Mouse (Mus musculus): ENCODE measurements around the gene Yju2. TPM values are rescaled to one million over a fixed set of nuclear protein-coding genes. Genes with fewer than 3 reads are reported as not detected.

The Yju2 gene
- total RNA-seq, 2 experiments from 2014 or later: 8.3 to 10.2 TPM

DNA sequence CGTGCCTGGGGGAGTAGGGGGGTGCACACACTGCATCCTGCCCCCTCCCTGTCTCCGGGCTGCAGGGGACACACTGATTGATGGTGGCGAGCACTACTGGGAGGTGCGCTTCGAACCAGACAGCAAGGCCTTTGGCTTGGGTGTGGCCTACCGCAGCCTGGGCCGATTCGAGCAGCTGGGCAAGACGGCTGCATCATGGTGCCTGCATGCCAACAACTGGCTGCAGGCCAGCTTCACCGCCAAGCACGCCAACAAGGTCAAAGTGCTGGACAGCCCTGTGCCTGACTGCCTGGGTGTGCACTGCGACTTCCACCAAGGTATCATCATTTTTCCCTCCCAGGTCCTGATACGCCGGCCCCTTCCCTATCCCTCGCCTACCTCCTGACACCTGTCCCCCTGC is 37.1 kb downstream of the Yju2 start:
- intact Hi-C loops (cut with DNase I): no loop called here
- no peak overlapping the region for H3K27ac ChIP-seq
- no peak for TF ChIP-seq CTCF (IDR thresholded peaks at IDR 0.05)
- no peak overlapping the region for H3K4me3 ChIP-seq
- peak; percentile 71 for DNase-seq

DNA sequence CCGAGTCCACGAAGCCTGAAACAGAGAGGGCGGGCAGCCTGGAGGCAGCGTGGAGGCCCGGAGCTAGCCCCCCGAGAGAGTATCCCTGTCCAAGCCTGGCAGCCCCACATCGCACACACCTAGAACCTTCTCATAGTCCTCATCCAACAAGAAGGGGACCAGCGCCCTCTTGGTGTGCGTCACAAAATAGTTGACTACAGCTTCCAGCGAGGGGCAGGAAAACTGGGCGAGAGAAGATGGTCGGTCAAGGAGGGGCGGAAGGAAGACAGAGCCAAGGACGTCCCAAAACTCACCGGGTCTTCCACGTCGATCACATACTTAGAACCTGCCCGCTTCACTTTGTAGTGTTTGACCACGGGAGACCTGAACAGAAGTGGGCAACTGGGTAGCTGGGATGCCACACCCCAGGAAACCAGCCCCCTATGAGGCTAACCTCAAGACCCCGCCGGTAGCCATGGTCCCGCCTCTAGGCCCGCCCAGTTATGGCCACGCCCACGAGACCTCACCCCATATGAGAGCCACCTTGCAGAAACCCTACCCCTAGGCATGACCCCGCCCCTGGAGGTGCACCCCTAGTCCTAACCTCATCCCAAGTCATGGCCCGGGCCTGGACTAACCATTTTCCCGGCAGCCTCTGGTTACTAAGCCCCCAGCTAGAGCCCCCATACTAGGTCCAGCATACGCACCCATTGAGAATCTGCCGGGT is 41.0 kb downstream of the Yju2 start:
- intact Hi-C loops (cut with DNase I): no loop called here
- peak; percentile 22 for DNase-seq
- no peak for TF ChIP-seq CTCF (IDR thresholded peaks at IDR 0.05)
- Histone ChIP-seq H3K27ac (no peak overlapping the region), H3K4me3 (no peak overlapping the region)

DNA sequence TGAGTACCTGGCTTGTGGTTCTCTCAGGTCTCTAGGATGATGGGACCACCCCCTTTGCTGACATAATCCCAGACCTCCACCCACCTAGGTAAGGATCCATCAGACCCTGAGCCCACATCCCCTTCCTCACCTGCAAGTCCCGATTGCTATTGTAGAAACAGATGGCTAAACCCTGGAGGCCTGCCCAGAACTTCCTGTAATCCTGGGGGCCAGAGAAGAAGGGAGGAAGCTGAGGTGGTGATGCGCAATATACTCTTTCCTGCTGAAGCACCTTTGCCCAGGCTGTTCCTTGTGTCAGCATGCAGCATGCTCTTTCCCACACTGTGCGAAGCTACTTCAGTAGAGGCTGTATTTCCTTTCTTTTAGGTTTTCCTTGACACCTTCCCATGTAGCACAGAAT is 44.1 kb downstream of the Yju2 start:
- no peak overlapping the region for H3K27ac ChIP-seq
- no peak for TF ChIP-seq CTCF (IDR thresholded peaks at IDR 0.05)
- intact Hi-C loops (cut with DNase I): no loop called here
- H3K4me3 ChIP-seq: no peak overlapping the region
- no peak for DNase-seq

DNA sequence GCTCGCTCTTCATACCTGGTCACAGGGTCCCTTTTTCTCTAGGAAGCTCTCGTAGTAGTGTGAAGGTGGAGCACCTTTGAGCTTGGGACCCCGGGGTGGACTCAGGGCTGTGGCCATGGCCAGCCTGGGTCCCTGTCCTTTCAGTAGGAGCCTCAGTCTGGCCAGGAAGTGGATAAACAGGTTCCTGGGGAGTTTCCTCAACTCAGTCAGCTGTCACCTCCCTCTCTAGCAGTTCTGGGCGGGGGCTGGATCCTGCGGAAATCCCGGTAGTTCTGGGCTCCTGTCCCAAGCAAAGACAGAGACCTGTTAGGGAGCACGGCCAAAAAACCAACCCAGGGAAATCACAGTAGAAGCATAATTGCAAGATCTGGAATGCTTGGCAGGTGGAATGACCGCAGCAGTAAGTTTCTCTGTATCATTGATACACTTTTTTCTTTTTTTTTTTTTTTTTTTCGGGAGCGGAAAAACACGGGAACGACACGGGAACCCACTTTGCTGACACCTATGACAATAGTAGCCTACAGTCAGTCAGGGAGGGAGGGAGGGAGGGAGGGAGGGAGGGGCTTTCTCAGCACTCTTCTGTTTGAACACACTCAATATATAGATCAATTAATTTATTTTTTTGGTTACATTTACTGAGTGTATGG is 46.6 kb downstream of the Yju2 start, which contains the start of the genes Stap2 and Mpnd:
Gene Stap2 (minus strand): TSS at position 170 of the 647 bp plus-strand sequence.
Gene Mpnd (plus strand): TSS at position 297 of the 647 bp plus-strand sequence.
- no peak for TF ChIP-seq CTCF (IDR thresholded peaks at IDR 0.05)
- peak within 1 kb of the TSS; percentile 91 for H3K27ac ChIP-seq
- peak within 1 kb of the TSS; percentile 68 for H3K4me3 ChIP-seq
- peak; percentile 31 for DNase-seq
- intact Hi-C loops (cut with DNase I): no loop called here

DNA sequence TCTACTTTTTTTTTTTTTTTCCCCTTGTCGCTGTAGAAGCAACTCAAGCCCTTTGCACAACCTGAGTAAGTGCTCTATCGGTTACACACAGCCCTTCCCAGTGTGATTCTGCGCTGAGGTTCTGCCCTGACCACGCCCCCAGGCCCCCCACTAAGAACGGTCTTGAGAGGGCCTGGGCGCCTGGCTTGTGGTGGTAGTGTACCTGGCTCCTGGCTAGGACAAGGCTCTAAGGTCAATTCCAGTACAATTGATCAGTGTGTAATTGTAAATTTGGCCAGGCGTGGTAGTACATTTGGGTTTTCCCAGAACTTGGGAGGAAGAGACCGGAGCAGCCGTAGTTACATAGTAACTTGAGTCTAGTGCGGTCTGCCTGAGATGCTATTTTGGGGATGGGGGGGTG is 48.1 kb downstream of the Yju2 start:
- DNase-seq: peak; percentile 30
- H3K27ac ChIP-seq: peak overlapping the region; percentile 91
- peak overlapping the region; percentile 30 for H3K4me3 ChIP-seq
- TF ChIP-seq CTCF (IDR thresholded peaks at IDR 0.05): no peak
- intact Hi-C loops (cut with DNase I): no loop called here

DNA sequence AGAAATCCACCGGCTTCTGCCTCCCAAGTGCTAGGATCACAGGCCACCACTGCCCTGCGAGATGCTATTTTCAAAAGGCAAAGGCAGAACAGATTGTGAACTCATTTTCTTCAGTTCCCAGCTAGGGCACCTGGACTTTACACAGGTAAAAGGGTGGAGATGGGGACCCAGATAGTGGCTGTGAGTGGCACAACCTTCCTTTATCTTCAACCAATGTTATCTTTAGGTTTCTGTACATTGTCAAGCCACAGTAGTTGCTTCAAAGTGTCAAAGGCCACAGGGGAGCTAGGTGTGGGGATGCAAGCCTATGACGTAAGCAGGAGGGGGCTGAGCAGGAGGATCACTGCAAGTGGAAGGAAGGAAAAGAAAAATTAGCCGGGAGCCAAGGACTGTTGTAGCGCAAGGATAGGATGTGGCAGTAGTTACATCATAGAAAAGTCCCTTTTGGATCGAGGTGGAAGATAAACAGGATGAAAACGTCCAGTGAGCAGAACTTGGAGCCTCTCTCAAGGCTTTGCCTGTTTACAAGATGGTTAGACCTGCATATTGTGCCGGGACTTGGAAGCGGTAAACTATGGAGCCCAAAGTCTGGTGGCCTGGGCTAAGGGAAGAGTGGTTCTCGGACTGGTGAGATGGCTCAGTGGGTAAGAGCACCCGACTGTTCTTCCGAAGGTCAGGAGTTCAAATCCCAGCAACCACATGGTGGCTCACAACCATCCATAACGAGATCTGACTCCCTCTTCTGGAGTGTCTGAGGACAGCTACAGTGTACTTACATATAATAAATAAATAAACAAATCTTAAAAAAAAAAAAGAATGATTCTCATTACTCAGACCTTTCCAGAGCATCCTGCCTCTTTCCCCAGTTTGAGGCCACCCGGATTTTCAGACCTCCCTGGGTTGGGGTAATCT is 48.8 kb downstream of the Yju2 start:
- Histone ChIP-seq H3K4me3 (peak overlapping the region; percentile 92), H3K27ac (peak overlapping the region; percentile 91)
- no peak for TF ChIP-seq CTCF (IDR thresholded peaks at IDR 0.05)
- DNase-seq: no peak
- intact Hi-C loops (cut with DNase I): no loop called here

DNA sequence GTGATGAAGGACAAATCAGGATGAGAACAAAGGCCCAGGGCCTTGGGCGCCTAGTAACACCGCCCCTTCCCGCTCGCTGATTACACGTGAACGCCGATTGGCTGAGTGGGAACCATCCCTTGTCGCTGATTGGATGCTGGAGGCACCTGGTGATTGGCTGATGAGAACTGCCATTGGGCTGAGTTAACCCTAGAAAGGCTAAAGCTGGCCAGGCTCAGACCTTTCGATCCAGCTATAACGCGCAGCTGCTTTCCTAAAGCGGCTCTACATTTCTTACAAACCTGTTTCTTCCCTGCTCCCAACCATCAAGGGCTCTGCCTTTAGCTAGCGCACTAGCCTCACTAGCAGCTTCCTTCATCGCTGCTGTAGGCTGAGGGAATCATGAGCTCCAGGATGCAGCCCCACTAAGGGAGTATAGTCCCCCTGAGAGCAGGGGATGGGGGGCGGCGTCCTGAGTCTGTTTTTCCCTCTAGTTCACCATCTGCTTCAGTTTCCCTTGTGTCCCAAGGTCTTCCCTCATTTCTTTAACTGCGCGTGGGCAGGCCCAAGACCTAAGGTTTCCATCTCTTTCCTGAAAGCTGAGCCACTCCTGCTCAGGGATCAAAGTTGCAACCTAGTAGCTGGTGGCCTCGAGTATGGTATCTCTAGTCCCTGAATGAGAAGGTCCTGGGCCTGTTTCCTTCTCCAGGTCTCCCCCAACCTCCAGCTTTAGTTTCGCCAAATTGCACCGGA is 49.6 kb downstream of the Yju2 start:
- peak overlapping the region; percentile 91 for H3K27ac ChIP-seq
- intact Hi-C loops (cut with DNase I): no loop called here
- DNase-seq: peak; percentile 94
- no peak for TF ChIP-seq CTCF (IDR thresholded peaks at IDR 0.05)
- H3K4me3 ChIP-seq: peak overlapping the region; percentile 92

DNA sequence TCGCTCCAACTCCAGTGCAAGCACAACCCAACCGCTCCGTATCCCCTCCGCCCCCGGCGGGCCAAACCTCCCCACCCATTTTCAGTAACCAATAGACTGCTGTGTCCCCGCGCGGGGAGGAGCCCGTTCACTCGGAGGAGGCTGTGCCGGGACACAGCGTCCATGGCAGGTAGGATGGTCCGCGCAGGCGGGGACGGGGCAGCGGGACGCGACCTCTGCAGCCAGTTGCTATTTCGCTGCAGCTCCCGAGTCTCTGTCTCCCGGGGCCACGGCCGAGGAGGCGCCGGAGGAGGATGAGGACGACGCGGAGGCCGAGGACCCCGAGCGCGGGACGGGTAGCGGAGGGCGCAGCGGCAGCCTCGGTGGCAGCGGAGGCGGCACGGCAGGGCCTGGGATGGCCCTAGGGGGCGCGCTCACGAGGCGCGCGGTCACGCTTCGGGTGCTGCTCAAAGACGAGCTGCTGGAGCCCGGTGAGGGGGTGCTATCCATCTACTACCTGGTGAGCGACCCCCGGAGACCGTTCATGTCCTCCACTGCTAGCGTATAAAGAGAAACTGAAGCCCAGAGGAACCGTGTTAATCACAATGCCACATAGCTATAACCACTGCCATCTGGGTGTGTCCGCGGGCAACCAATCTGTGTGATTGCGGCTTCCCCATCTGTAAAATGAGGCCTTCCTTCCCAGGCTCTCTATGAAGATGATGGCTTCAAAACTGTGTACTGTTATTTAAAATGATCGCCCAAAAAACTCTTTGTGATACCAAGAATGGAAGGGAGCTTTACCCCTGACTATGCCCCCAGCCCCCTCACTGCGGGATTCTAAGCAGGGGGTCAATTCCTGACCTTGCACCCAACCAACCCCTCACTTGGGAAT is 50.4 kb downstream of the Yju2 start:
- peak; percentile 67 for TF ChIP-seq CTCF (IDR thresholded peaks at IDR 0.05)
- DNase-seq: peak; percentile 95
- Histone ChIP-seq H3K4me3 (peak overlapping the region; percentile 92), H3K27ac (peak overlapping the region; percentile 91)
- intact Hi-C loops (cut with DNase I): no loop called here

DNA sequence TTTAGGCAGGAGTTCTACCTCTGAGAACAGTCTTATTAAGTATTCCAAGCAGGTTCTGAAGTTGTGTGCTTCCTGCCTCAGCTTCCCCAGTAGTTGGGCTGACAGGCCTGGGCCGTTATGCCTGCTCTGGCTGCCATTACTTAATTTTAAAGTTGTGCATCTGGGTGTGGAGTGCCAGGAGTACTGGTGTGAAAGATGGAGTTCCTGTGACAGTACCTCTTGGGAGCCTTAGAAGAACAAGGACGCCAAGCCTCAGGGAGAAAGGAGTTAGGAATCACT is 51.0 kb downstream of the Yju2 start:
- Histone ChIP-seq H3K4me3 (peak overlapping the region; percentile 92), H3K27ac (peak overlapping the region; percentile 91)
- intact Hi-C loops (cut with DNase I): loop anchor here (1.0 kb wide), 2 partner anchors 34 to 53 kb away; no protein-coding TSS in a partner anchor
- no peak for TF ChIP-seq CTCF (IDR thresholded peaks at IDR 0.05)
- DNase-seq: no peak

DNA sequence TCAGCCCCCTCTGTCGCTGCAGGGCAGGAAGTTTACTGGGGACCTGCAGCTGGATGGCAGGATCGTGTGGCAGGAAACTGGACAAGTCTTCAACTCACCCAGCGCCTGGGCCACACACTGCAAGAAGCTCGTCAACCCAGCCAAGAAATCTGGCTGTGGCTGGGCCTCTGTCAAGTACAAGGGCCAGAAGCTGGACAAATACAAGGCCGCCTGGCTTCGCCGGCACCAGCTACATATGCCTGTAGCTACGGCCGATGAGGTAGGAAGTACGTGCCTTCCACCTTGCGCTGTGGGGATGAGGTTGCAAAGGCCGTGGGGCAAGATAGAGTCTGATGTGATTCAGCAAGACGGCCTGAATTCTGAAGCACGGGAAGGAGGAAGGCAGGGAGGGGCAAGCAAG is 51.4 kb downstream of the Yju2 start:
- no peak for TF ChIP-seq CTCF (IDR thresholded peaks at IDR 0.05)
- peak; percentile 31 for DNase-seq
- intact Hi-C loops (cut with DNase I): loop anchor here (1.0 kb wide), 2 partner anchors 34 to 53 kb away; no protein-coding TSS in a partner anchor
- H3K4me3 ChIP-seq: peak overlapping the region; percentile 92
- peak overlapping the region; percentile 91 for H3K27ac ChIP-seq

DNA sequence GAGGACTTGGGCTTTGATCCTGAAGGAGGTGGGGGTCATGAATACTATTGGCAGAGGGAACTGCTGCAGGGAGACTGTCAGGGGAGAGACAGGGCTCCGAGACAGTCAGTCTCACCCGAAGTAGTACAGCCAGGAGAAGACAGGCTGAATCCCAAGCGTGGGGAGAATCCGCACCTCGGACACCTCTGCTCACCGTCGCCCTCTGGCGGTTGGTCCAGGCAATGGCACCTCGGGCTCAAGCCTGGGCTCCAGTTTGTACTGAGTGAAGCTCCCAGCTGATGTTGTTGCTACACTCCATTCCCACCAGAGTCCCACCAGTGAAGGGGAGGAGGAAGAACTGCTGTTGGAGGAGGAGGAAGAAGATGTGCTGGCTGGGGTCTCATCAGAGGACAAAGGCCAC is 51.8 kb downstream of the Yju2 start:
- no peak; the same call in 1 of the 2 replicates for TF ChIP-seq CTCF (IDR thresholded peaks at IDR 0.05)
- Histone ChIP-seq H3K4me3 (peak overlapping the region; percentile 92), H3K27ac (no peak overlapping the region)
- intact Hi-C loops (cut with DNase I): loop anchor here (1.0 kb wide), 2 partner anchors 34 to 53 kb away; no protein-coding TSS in a partner anchor
- DNase-seq: peak; percentile 87
